In genomic region chr10:69950919-69951236, GRCm38 (mm10) we compare ENCODE assay signal across 22 mouse cellular contexts.
"Had no signal": no experiment of that assay in that cellular context is flagged by ENCODE, and none has a peak within 500 bp of the region (broad histone marks: within the 10 kb centered on the region; RNA-seq: fewer than 3 reads in every experiment).

No protein-coding gene starts in this region.

- H3K27ac ChIP-seq: embryonic facial prominence, embryonic 10.5 days; embryonic facial prominence, embryonic 12.5 days; embryonic facial prominence, embryonic 13.5 days; embryonic facial prominence, embryonic 15.5 days; forebrain, embryonic 10.5 days; forebrain, embryonic 12.5 days; forebrain, embryonic 13.5 days; forebrain, embryonic 15.5 days; heart, adult 2 months; heart, embryonic 10.5 days had no signal

- H3K4me2 ChIP-seq: embryonic facial prominence, embryonic 12.5 days; embryonic facial prominence, embryonic 13.5 days; embryonic facial prominence, embryonic 15.5 days; forebrain, embryonic 12.5 days; forebrain, embryonic 13.5 days; forebrain, embryonic 15.5 days had no signal

- H3K36me3 ChIP-seq: embryonic facial prominence, embryonic 15.5 days had no signal

- H3K4me1 ChIP-seq: embryonic facial prominence, embryonic 12.5 days; embryonic facial prominence, embryonic 13.5 days; embryonic facial prominence, embryonic 15.5 days; heart, embryonic 10.5 days had no signal

- DNase-seq: cerebellum, postnatal 25 days; cerebellum, postnatal 36 days; embryo, embryonic 11 days; forebrain, postnatal 0 days; gastrocnemius, adult 2 months; gastrocnemius, postnatal 10 days; gastrocnemius, postnatal 14 days; gastrocnemius, postnatal 25 days; gastrocnemius, postnatal 36 days; heart, adult 11 months; heart, adult 18-20 months; heart, adult 2 months had no signal

- H3K9ac ChIP-seq: embryonic facial prominence, embryonic 12.5 days; embryonic facial prominence, embryonic 13.5 days; embryonic facial prominence, embryonic 15.5 days; forebrain, embryonic 12.5 days; forebrain, embryonic 13.5 days; forebrain, embryonic 15.5 days; forebrain, postnatal 0 days had no signal

- H3K27me3 ChIP-seq: embryonic facial prominence, embryonic 12.5 days; embryonic facial prominence, embryonic 13.5 days; embryonic facial prominence, embryonic 15.5 days; forebrain, embryonic 12.5 days; forebrain, embryonic 13.5 days; forebrain, embryonic 15.5 days had no signal

- H3K9me3 ChIP-seq: embryonic facial prominence, embryonic 10.5 days; embryonic facial prominence, embryonic 12.5 days; embryonic facial prominence, embryonic 13.5 days; embryonic facial prominence, embryonic 15.5 days; forebrain, embryonic 10.5 days; forebrain, embryonic 12.5 days; forebrain, embryonic 13.5 days; forebrain, embryonic 15.5 days; heart, embryonic 10.5 days had no signal

- H3K4me3 ChIP-seq: embryonic facial prominence, embryonic 10.5 days; embryonic facial prominence, embryonic 12.5 days; embryonic facial prominence, embryonic 13.5 days; embryonic facial prominence, embryonic 15.5 days; erythroblast, embryonic 14.5 days; forebrain, embryonic 10.5 days; forebrain, embryonic 12.5 days; forebrain, embryonic 13.5 days; forebrain, embryonic 15.5 days; gastrocnemius, adult 2 months; heart, adult 2 months; heart, embryonic 10.5 days had no signal
